ENCODE assay signal across 26 mouse cellular contexts in genomic region chr6:93467867-93468266, GRCm38 (mm10).
DNase-seq lines count a peak whose midpoint lies in the region; ATAC-seq lines count a peak whose summit lies in the region.
"Had no signal": no experiment of that assay in that cellular context is flagged by ENCODE, and none has a peak within 500 bp of the region (broad histone marks: within the 10 kb centered on the region; RNA-seq: fewer than 3 reads in every experiment).

No protein-coding gene starts in this region.

- peaks cover 11% of the 10 kb centered on the region; the same call in 1 of the 2 replicates for H3K4me1 ChIP-seq in heart, embryonic 10.5 days
- H3K4me1 ChIP-seq in liver, embryonic 11.5 days (replicated peaks; ENCODE audit: control insufficient read depth, insufficient read depth, low read length) = no peaks in the 10 kb centered on the region
- H3K4me1 ChIP-seq in liver, embryonic 13.5 days (replicated peaks) = no peaks in the 10 kb centered on the region
- H3K4me1 ChIP-seq: embryonic facial prominence, embryonic 12.5 days; embryonic facial prominence, embryonic 15.5 days; forebrain, embryonic 12.5 days; forebrain, embryonic 15.5 days had no signal

- H3K4me3 ChIP-seq in heart, embryonic 10.5 days = no peak overlapping the region
- no peak overlapping the region for H3K4me3 ChIP-seq in liver, embryonic 11.5 days (ENCODE audit: low read depth, low read length)
- no peak overlapping the region for H3K4me3 ChIP-seq in liver, embryonic 13.5 days (replicated peaks)
- H3K4me3 ChIP-seq: embryonic facial prominence, embryonic 12.5 days; embryonic facial prominence, embryonic 15.5 days; erythroblast, embryonic 14.5 days; forebrain, embryonic 12.5 days; forebrain, embryonic 15.5 days; heart, embryonic 15.5 days had no signal

- H3K27me3 ChIP-seq in heart, embryonic 10.5 days (ENCODE audit: insufficient read depth, poor library complexity, severe bottlenecking) = no peaks in the 10 kb centered on the region
- H3K27me3 ChIP-seq in liver, embryonic 11.5 days (replicated peaks; ENCODE audit: control insufficient read depth, insufficient read depth, low read length) = no peaks in the 10 kb centered on the region
- no peaks in the 10 kb centered on the region for H3K27me3 ChIP-seq in liver, embryonic 13.5 days
- H3K27me3 ChIP-seq: embryonic facial prominence, embryonic 12.5 days; embryonic facial prominence, embryonic 15.5 days; forebrain, embryonic 12.5 days; forebrain, embryonic 15.5 days; heart, embryonic 15.5 days had no signal

- H3K27ac ChIP-seq in heart, embryonic 10.5 days = no peak overlapping the region
- H3K27ac ChIP-seq in liver, embryonic 11.5 days (ENCODE audit: low read depth, low read length) = no peak overlapping the region
- H3K27ac ChIP-seq in liver, embryonic 13.5 days = no peak overlapping the region
- H3K27ac ChIP-seq: embryonic facial prominence, embryonic 12.5 days; embryonic facial prominence, embryonic 15.5 days; forebrain, embryonic 12.5 days; forebrain, embryonic 15.5 days; heart, embryonic 15.5 days; hindbrain, embryonic 14.5 days; hindbrain, postnatal 0 days had no signal

- DNase-seq in heart, adult 11 months = peak; percentile 42
- DNase-seq in heart, embryonic 10.5 days (ENCODE audit: low spot score) = no peak
- DNase-seq in liver, embryonic 11.5 days (ENCODE audit: low spot score) = no peak
- no peak for DNase-seq in liver
- DNase-seq in liver, embryonic 13.5 days = no peak
- DNase-seq in spleen, postnatal 14 days (ENCODE audit: low spot score in 2 of 2) = no peak
- DNase-seq: adrenal gland, adult 8-10 months; adrenal gland, postnatal 25 days; cerebellum, adult 11 months; cerebellum, adult 2 months; cerebellum, adult 9-11 months; cerebellum, postnatal 25 days; gastrocnemius, postnatal 25 days; heart, postnatal 10 days; heart, postnatal 4 days had no signal

- H3K36me3 ChIP-seq in heart, embryonic 10.5 days = no peaks in the 10 kb centered on the region
- no peaks in the 10 kb centered on the region for H3K36me3 ChIP-seq in liver, embryonic 11.5 days (ENCODE audit: control insufficient read depth, insufficient read depth, low read length)
- H3K36me3 ChIP-seq in liver, embryonic 13.5 days = no peaks in the 10 kb centered on the region
- H3K36me3 ChIP-seq: embryonic facial prominence, embryonic 12.5 days; embryonic facial prominence, embryonic 15.5 days; forebrain, embryonic 12.5 days; forebrain, embryonic 15.5 days; heart, embryonic 15.5 days had no signal

- no peaks in the 10 kb centered on the region for H3K9me3 ChIP-seq in heart, embryonic 10.5 days
- H3K9me3 ChIP-seq in liver, embryonic 11.5 days (ENCODE audit: control insufficient read depth, low read length) = no peaks in the 10 kb centered on the region
- H3K9me3 ChIP-seq in liver, embryonic 13.5 days (replicated peaks) = no peaks in the 10 kb centered on the region
- H3K9me3 ChIP-seq: embryonic facial prominence, embryonic 12.5 days; embryonic facial prominence, embryonic 15.5 days; forebrain, embryonic 12.5 days; forebrain, embryonic 15.5 days; heart, embryonic 15.5 days had no signal

- H3K4me2 ChIP-seq in liver, embryonic 11.5 days = no peak overlapping the region
- H3K4me2 ChIP-seq in liver, embryonic 13.5 days = no peak overlapping the region
- H3K4me2 ChIP-seq: embryonic facial prominence, embryonic 12.5 days; embryonic facial prominence, embryonic 15.5 days; forebrain, embryonic 12.5 days; forebrain, embryonic 15.5 days; heart, embryonic 15.5 days; hindbrain, embryonic 14.5 days had no signal

- ATAC-seq in liver, embryonic 11.5 days (replicated peaks; ENCODE audit: low FRiP score) = peak; percentile 82
- peak; percentile 79 for ATAC-seq in liver, embryonic 13.5 days (ENCODE audit: low read depth)
- ATAC-seq: activated CD4-positive, CD25-positive, alpha-beta regulatory T cell, adult 4 months; forebrain, embryonic 15.5 days; hindbrain, postnatal 0 days; inflammation-experienced regulatory T-cells, adult 6 months; intestine, embryonic 16.5 days had no signal

- WGBS in heart, embryonic 10.5 days = 66% methylated on average over 5 of the region's 5 CpGs
- 62% methylated on average over 5 of the region's 5 CpGs for WGBS in liver, embryonic 11.5 days
- WGBS in liver, embryonic 13.5 days (ENCODE audit: insufficient replicate concordance) = 29% methylated on average over 5 of the region's 5 CpGs

- H3K9ac ChIP-seq in liver, embryonic 11.5 days (ENCODE audit: low read depth, low read length) = no peak overlapping the region
- H3K9ac ChIP-seq in liver, embryonic 13.5 days = no peak overlapping the region
- H3K9ac ChIP-seq: embryonic facial prominence, embryonic 12.5 days; embryonic facial prominence, embryonic 15.5 days; forebrain, embryonic 12.5 days; forebrain, embryonic 15.5 days; heart, embryonic 15.5 days; hindbrain, embryonic 14.5 days had no signal
